Mouse (Mus musculus) spleen, embryonic (tissue): ENCODE measurements at regions not wholly inside any gene's neighbourhood (a gene's known extent, or its start where the extent isn't known, plus 50 kb on each side); places are given as distances from the start of the nearest gene placed in this dataset.

ENCODE experiments used
- CTCF ChIA-PET: fragments of 350-600 bp; sonication (Branson Sonifier 250); formaldehyde crosslinking; loops from one replicate; lab custom pipeline; 2022; lab: Charles Lee

GRCm38 (mm10) chr12:32640591-32640990, 178.8 kb upstream of the Nampt start:
- CTCF ChIA-PET: no interaction called here

GRCm38 (mm10) chr12:32642493-32642892, 176.9 kb upstream of the Nampt start:
- CTCF ChIA-PET: no interaction called here

- CTCF ChIA-PET: no interaction called here
Measured at GRCm38 (mm10) chr12:32653096-32653495, 166.2 kb upstream of the Nampt start.

GRCm38 (mm10) chr12:32656194-32656593, 163.2 kb upstream of the Nampt start:
- CTCF ChIA-PET: no interaction called here

- CTCF ChIA-PET: no interaction called here
Measured at GRCm38 (mm10) chr12:32661782-32662413, 157.4 kb upstream of the Nampt start.

- CTCF ChIA-PET: no interaction called here
Measured at GRCm38 (mm10) chr12:32666040-32666439, 153.3 kb upstream of the Nampt start.

GRCm38 (mm10) chr12:32677908-32678307, 141.4 kb upstream of the Nampt start:
- CTCF ChIA-PET: no interaction called here

GRCm38 (mm10) chr12:32678756-32679155, 140.6 kb upstream of the Nampt start:
- CTCF ChIA-PET: no interaction called here

GRCm38 (mm10) chr12:32681910-32682309, 137.4 kb upstream of the Nampt start:
- CTCF ChIA-PET: no interaction called here

GRCm38 (mm10) chr12:32683375-32683774, 136.0 kb upstream of the Nampt start:
- CTCF ChIA-PET: no interaction called here

GRCm38 (mm10) chr12:32685788-32686385, 133.5 kb upstream of the Nampt start:
- CTCF ChIA-PET: interaction anchor here (0.6 kb wide), 1 partner anchor 1556 kb away, joined by 3 read pairs; no protein-coding TSS in a partner anchor

GRCm38 (mm10) chr12:32689361-32689760, 130.0 kb upstream of the Nampt start:
- CTCF ChIA-PET: no interaction called here

- CTCF ChIA-PET: no interaction called here
Measured at GRCm38 (mm10) chr12:32690096-32690495, 129.2 kb upstream of the Nampt start.

GRCm38 (mm10) chr12:32692081-32692819, 127.1 kb upstream of the Nampt start:
- CTCF ChIA-PET: no interaction called here

- CTCF ChIA-PET: no interaction called here
Measured at GRCm38 (mm10) chr12:32692962-32693361, 126.4 kb upstream of the Nampt start.

GRCm38 (mm10) chr12:32693678-32694077, 125.7 kb upstream of the Nampt start:
- CTCF ChIA-PET: no interaction called here

- CTCF ChIA-PET: no interaction called here
Measured at GRCm38 (mm10) chr12:32696832-32697231, 122.5 kb upstream of the Nampt start.

GRCm38 (mm10) chr12:32709188-32709587, 110.2 kb upstream of the Nampt start:
- CTCF ChIA-PET: no interaction called here

GRCm38 (mm10) chr12:32717129-32717921, 102.0 kb upstream of the Nampt start:
- CTCF ChIA-PET: no interaction called here

GRCm38 (mm10) chr12:32719203-32719602, 100.1 kb upstream of the Nampt start:
- CTCF ChIA-PET: no interaction called here

- CTCF ChIA-PET: no interaction called here
Measured at GRCm38 (mm10) chr12:32724451-32725188, 94.7 kb upstream of the Nampt start.
